Mouse (Mus musculus): ENCODE data around the gene Trim39. TPM values are rescaled to one million over a fixed set of nuclear protein-coding genes. Genes with fewer than 3 reads are reported as not detected.

Trim39 gene
- polyA plus RNA-seq, 1 experiment from 2014 or later = 10.4 TPM

GRCm38 (mm10) chr17:36218594-36219155 is 53.4 kb downstream of the Trim39 start:
- no peak overlapping the region for H3K4me2 ChIP-seq
- WGBS = 54% methylated on average over 5 of the region's 5 CpGs
- H3K4me1 ChIP-seq = peaks cover 5% of the 10 kb centered on the region; the same call in 1 of the 2 replicates
- H3K9ac ChIP-seq = no peak overlapping the region
- H3K27me3 ChIP-seq (replicated peaks) = peaks cover 88% of the 10 kb centered on the region
- no peaks in the 10 kb centered on the region for H3K36me3 ChIP-seq
- no peak overlapping the region for H3K27ac ChIP-seq (replicated peaks)
- no peak overlapping the region for H3K4me3 ChIP-seq
- no peaks in the 10 kb centered on the region for H3K9me3 ChIP-seq
- no peak for ATAC-seq (ENCODE audit: extremely low read depth, insufficient number of reproducible peaks, low FRiP score, low TSS enrichment)

GRCm38 (mm10) chr17:36215586-36215985 is 56.5 kb downstream of the Trim39 start:
- H3K4me3 ChIP-seq = peak overlapping the region; percentile 22
- WGBS = 4% methylated on average over 20 of the region's 20 CpGs
- H3K9me3 ChIP-seq = no peaks in the 10 kb centered on the region

More at GRCm38 (mm10) chr17:36215586-36215985, 56.5 kb downstream of the Trim39 start:
- no peak overlapping the region for H3K9ac ChIP-seq
- no peaks in the 10 kb centered on the region for H3K36me3 ChIP-seq
- peak overlapping the region; percentile 41 for H3K4me2 ChIP-seq
- peaks cover 94% of the 10 kb centered on the region for H3K27me3 ChIP-seq (replicated peaks)
- H3K4me1 ChIP-seq = peaks cover 5% of the 10 kb centered on the region; the same call in 1 of the 2 replicates
- ATAC-seq (ENCODE audit: extremely low read depth, insufficient number of reproducible peaks, low FRiP score, low TSS enrichment) = no peak
- no peak overlapping the region for H3K27ac ChIP-seq (replicated peaks)

Other genes with a start within 250 kb of the Trim39 start
- gene H2-T23, start 239.4 kb downstream of the Trim39 start, polyA plus RNA-seq (2015; fragmentation: Nextera tagmentation; extraction: Ambion mirVana) = 4.8 and 5.0 TPM in 2 replicates
- 6.9 and 7.5 TPM in 2 replicates for gene H2-T22, start 229.5 kb downstream of the Trim39 start, polyA plus RNA-seq (2015; fragmentation: Nextera tagmentation; extraction: Ambion mirVana)
- not detected in 2 replicates for gene Gm6034, start 229.3 kb downstream of the Trim39 start, polyA plus RNA-seq (2015; fragmentation: Nextera tagmentation; extraction: Ambion mirVana)
- not detected in 2 replicates for gene Gm11127, start 213.9 kb downstream of the Trim39 start, polyA plus RNA-seq (2015; fragmentation: Nextera tagmentation; extraction: Ambion mirVana)
- gene Gm19684, start 150.6 kb downstream of the Trim39 start, polyA plus RNA-seq (2015; fragmentation: Nextera tagmentation; extraction: Ambion mirVana) = not detected in 2 replicates
- gene Gm7030, start 142.8 kb downstream of the Trim39 start, polyA plus RNA-seq (2015; fragmentation: Nextera tagmentation; extraction: Ambion mirVana) = not detected in 2 replicates
- gene Gm8909, start 103.7 kb downstream of the Trim39 start, polyA plus RNA-seq (2015; fragmentation: Nextera tagmentation; extraction: Ambion mirVana) = 1.3 and 1.9 TPM in 2 replicates
- gene H2-T3, start 82.0 kb downstream of the Trim39 start, polyA plus RNA-seq (2015; fragmentation: Nextera tagmentation; extraction: Ambion mirVana) = 0.08 and 0.09 TPM in 2 replicates
- gene Rpp21, start 14.2 kb downstream of the Trim39 start, polyA plus RNA-seq (2015; fragmentation: Nextera tagmentation; extraction: Ambion mirVana) = 85.0 and 91.8 TPM in 2 replicates
- gene H2-M10.2, start 14.2 kb upstream of the Trim39 start, polyA plus RNA-seq (2015; fragmentation: Nextera tagmentation; extraction: Ambion mirVana) = 0.13 TPM in 1 of 2 replicates, not detected in the other
- not detected in 2 replicates for gene H2-M10.1, start 53.9 kb upstream of the Trim39 start, polyA plus RNA-seq (2015; fragmentation: Nextera tagmentation; extraction: Ambion mirVana)
- gene H2-M10.3, start 96.2 kb upstream of the Trim39 start, polyA plus RNA-seq (2015; fragmentation: Nextera tagmentation; extraction: Ambion mirVana) = not detected in 2 replicates
- gene H2-M10.4, start 190.1 kb upstream of the Trim39 start, polyA plus RNA-seq (2015; fragmentation: Nextera tagmentation; extraction: Ambion mirVana) = not detected in 2 replicates

Data from heart, embryonic 13.5 days (tissue).